Mouse (Mus musculus) hematopoietic stem cell, adult 5-6 weeks (primary cell): Measurements from ENCODE around the gene Olfr358. TPM values are rescaled to one million over a fixed set of nuclear protein-coding genes. Genes with fewer than 3 reads are reported as not detected.

Source experiments
- ATAC-seq, 2 experiments: fragments of 125-278 bp in 1 of 2; replicated peaks in 1 of 2; 2 replicates each; pipeline ENCODE4 v1.8.0; 2016 to 2017; ENCODE audit warnings: inconsistent platforms in 2 of 2, mild to moderate bottlenecking in 2 of 2, moderate number of reproducible peaks in 2 of 2, low read depth in 1 of 2, moderate TSS enrichment in 1 of 2; ENCODE audit not compliant: low FRiP score in 2 of 2, poor library complexity in 2 of 2, severe bottlenecking in 2 of 2, insufficient read depth in 1 of 2, low TSS enrichment in 1 of 2
- total RNA-seq: library from RNA; stranded (forward); fragments of 172-1452, 232-1000 nt; gene quantifications from 2 replicates; pipeline ENCODE4 v1.2.3, GENCODE M21; 2017

Gene Olfr358
- not detected in 2 replicates for total RNA-seq

DNA sequence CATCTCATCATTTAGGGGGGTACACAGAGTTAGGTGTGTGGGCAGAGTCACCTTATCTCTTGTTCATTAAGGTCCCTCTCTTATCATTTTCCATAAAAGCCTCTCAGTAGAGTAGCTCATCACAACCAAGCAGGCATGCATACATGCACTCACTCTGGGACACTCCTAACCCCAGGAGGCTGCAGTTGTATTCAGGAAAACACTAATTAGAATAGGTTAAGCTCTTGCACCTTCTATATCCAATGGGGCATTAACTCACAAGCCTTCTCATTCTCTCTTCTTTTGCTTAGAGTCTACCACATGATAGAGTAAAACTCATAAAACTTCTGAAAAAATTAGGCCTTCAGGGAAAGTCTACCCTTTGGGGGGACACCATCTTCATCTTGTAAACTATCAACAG, at the start of gene Olfr358:
Olfr358 (minus strand) TSS at position 101 of the 400 bp plus-strand sequence.
- ATAC-seq, result no peak

DNA sequence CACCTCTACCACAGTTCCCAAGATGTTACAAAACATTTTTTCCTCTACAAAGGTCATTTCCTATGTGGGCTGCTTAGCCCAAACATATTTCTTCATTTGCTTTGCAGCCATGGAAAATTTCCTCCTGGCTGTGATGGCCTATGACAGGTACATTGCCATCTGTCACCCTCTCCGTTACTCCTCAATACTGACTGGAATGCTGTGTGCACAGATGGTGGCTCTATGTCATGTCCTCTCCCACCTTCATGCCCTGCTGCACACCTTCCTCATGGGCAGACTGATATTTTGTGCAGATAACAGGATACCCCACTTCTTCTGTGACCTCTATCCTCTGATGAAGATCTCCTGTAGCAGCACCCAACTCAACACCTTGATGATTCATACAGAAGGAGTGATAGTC, 12.1 kb downstream of the Olfr358 start:
- no peak for ATAC-seq

DNA sequence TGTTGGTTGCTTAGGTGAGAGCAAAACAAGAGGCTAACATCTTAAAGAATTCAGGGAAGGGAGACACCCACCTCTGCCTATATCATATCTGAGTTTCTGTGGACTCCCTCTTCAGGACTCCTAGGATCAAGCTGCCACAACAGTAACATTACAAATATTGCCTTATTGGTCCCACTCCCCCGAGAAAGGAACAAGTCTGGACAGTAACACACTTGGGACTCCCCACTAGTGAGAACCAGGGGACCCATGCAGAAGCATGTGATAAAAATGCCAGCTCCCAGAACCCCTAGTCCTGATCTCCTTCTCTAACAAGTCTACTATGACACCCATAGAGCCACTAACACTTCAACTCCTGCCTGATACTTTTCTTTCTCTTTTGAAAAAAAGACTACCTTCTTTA, 15.6 kb downstream of the Olfr358 start, which contains the start of gene Olfr357:
Olfr357 (plus strand) TSS at position 301 of the 400 bp plus-strand sequence.
- ATAC-seq, result no peak

Other genes with a start within 250 kb of the Olfr358 start
- not detected in 2 replicates for gene Olfr348, start 225.1 kb downstream of the Olfr358 start, total RNA-seq
- gene Olfr50, start 218.8 kb downstream of the Olfr358 start, total RNA-seq, result not detected in 2 replicates
- not detected in 2 replicates for gene Olfr3, start 192.3 kb downstream of the Olfr358 start, total RNA-seq
- gene Olfr350, start 163.0 kb downstream of the Olfr358 start, total RNA-seq, result not detected in 2 replicates
- not detected in 2 replicates for gene Olfr351, start 146.7 kb downstream of the Olfr358 start, total RNA-seq
- not detected in 2 replicates for gene Olfr352, start 140.9 kb downstream of the Olfr358 start, total RNA-seq
- gene Olfr353, start 116.4 kb downstream of the Olfr358 start, total RNA-seq, result not detected in 2 replicates
- gene Olfr354, start 103.7 kb downstream of the Olfr358 start, total RNA-seq, result not detected in 2 replicates
- gene Olfr355, start 80.4 kb downstream of the Olfr358 start, total RNA-seq, result not detected in 2 replicates
- gene Olfr356, start 72.2 kb downstream of the Olfr358 start, total RNA-seq, result not detected in 2 replicates
- gene Olfr357, start 15.5 kb downstream of the Olfr358 start, total RNA-seq, result not detected in 2 replicates
- not detected in 2 replicates for gene Olfr360, start 56.4 kb upstream of the Olfr358 start, total RNA-seq
- gene Olfr361, start 80.0 kb upstream of the Olfr358 start, total RNA-seq, result not detected in 2 replicates
- gene Olfr362, start 108.6 kb upstream of the Olfr358 start, total RNA-seq, result not detected in 2 replicates
- gene Olfr364-ps1, start 130.0 kb upstream of the Olfr358 start, total RNA-seq, result not detected in 2 replicates
- gene Olfr365, start 178.9 kb upstream of the Olfr358 start, total RNA-seq, result not detected in 2 replicates
- gene Olfr366, start 202.2 kb upstream of the Olfr358 start, total RNA-seq, result not detected in 2 replicates